Mouse (Mus musculus) kidney, adult 11 months (tissue): ENCODE measurements around the gene Gm3285.

Experiments used
- DNase-seq: peaks from one replicate; pipeline ENCODE4 v3.0.0; 2022

The Gm3285 gene

GRCm38 (mm10) chr10:77900903-77901818, 39.4 kb downstream of the Gm3285 start:
- no peak for DNase-seq

- DNase-seq = no peak
Measured at GRCm38 (mm10) chr10:77901871-77902210, 40.1 kb downstream of the Gm3285 start.

- peak; percentile 57 for DNase-seq
Measured at GRCm38 (mm10) chr10:77902211-77902893, 40.6 kb downstream of the Gm3285 start, which contains the start of gene Lrrc3. TSS of gene Lrrc3 (minus strand) at chr10:77902536.

- DNase-seq = peak; percentile 43
Measured at GRCm38 (mm10) chr10:77902894-77903715, 41.3 kb downstream of the Gm3285 start.
